Mouse (Mus musculus): ENCODE data around the gene Cyp4f13. TPM values are rescaled to one million over a fixed set of nuclear protein-coding genes. Genes with fewer than 3 reads are reported as not detected.

Gene Cyp4f13
- total and polyA plus RNA-seq, 3 experiments, result 11.2 to 21.1 (median 12.7) TPM

- Histone ChIP-seq H3K79me2 (replicated peaks; ENCODE audit: control insufficient read depth, insufficient read depth, low read length) (0 out of 2 replicates have a peak, but pooled peaks cover 1% of the 10 kb centered on the region), H3K36me3 (ENCODE audit: control insufficient read depth, insufficient read depth, low read length) (peaks cover 3% of the 10 kb centered on the region), H3K4me1 (ENCODE audit: control insufficient read depth, insufficient read depth, low read length) (no peaks in the 10 kb centered on the region), H3K27ac (peak within 1 kb of the TSS; percentile 88), H3K9ac (ENCODE audit: low read depth, low read length) (peak within 1 kb of the TSS; percentile 80), H3K4me3 (peak within 1 kb of the TSS; percentile 91), H3K27me3 (ENCODE audit: control insufficient read depth, insufficient read depth, low read length) (no peaks in the 10 kb centered on the region)
- intact Hi-C loops (cut with DNase I), result loop anchor here (2.0 kb wide), 3 partner anchors 15 to 65 kb away; partner anchors contain the start of gene Zfp952
- under 1% methylated on average over 33 of the region's 33 CpGs for WGBS
- DNase-seq, result peak; percentile 92
- TF ChIP-seq POLR2A (IDR thresholded peaks at IDR 0.05; ENCODE audit: insufficient read depth, low read depth, low read length), result peak; percentile 72
- TF ChIP-seq EP300 (IDR thresholded peaks at IDR 0.05; ENCODE audit: insufficient read depth, low read depth, low read length), result 0 out of 2 replicates have a peak, but pooled peaks have one; percentile 47
- no peak for TF ChIP-seq CTCF (IDR thresholded peaks at IDR 0.05)
Observed at GRCm38 (mm10) chr17:32965623-32966290, 18.6 kb upstream of the Cyp4f13 start, which contains the start of gene Zfp472. Gene Zfp472 (plus strand): TSS chr17:32965814.

GRCm38 (mm10) chr17:32965253-32965622 is 18.0 kb upstream of the Cyp4f13 start:
- intact Hi-C loops (cut with DNase I), result loop anchor here (2.0 kb wide), 1 partner anchor 14 kb away; no protein-coding TSS in a partner anchor
- H3K79me2 ChIP-seq (replicated peaks; ENCODE audit: control insufficient read depth, insufficient read depth, low read length), result 0 out of 2 replicates have a peak, but pooled peaks cover 1% of the 10 kb centered on the region
- DNase-seq, result no peak
- peak overlapping the region; percentile 88 for H3K27ac ChIP-seq
- no peaks in the 10 kb centered on the region for H3K27me3 ChIP-seq (ENCODE audit: control insufficient read depth, insufficient read depth, low read length)
- no peaks in the 10 kb centered on the region for H3K4me1 ChIP-seq (ENCODE audit: control insufficient read depth, insufficient read depth, low read length)
- WGBS, result under 1% methylated on average over 14 of the region's 14 CpGs
- peaks cover 3% of the 10 kb centered on the region for H3K36me3 ChIP-seq (ENCODE audit: control insufficient read depth, insufficient read depth, low read length)
- H3K4me3 ChIP-seq, result peak overlapping the region; percentile 91
- TF ChIP-seq CTCF (IDR thresholded peaks at IDR 0.05) (peak; percentile 58), POLR2A (IDR thresholded peaks at IDR 0.05; ENCODE audit: insufficient read depth, low read depth, low read length) (no peak), EP300 (IDR thresholded peaks at IDR 0.05; ENCODE audit: insufficient read depth, low read depth, low read length) (no peak)
- H3K9ac ChIP-seq (ENCODE audit: low read depth, low read length), result peak overlapping the region; percentile 67

- H3K27ac ChIP-seq, result no peak overlapping the region
- 0 out of 2 replicates have a peak, but pooled peaks have one; percentile 58 for TF ChIP-seq EP300 (IDR thresholded peaks at IDR 0.05; ENCODE audit: insufficient read depth, low read depth, low read length)
- no peak for TF ChIP-seq POLR2A (IDR thresholded peaks at IDR 0.05; ENCODE audit: insufficient read depth, low read depth, low read length)
- peak; percentile 86 for TF ChIP-seq CTCF (IDR thresholded peaks at IDR 0.05)
- no peak overlapping the region for H3K4me3 ChIP-seq
- peaks cover 8% of the 10 kb centered on the region for H3K4me1 ChIP-seq (ENCODE audit: control insufficient read depth, insufficient read depth, low read length)
- 23% methylated on average over 16 of the region's 16 CpGs for WGBS
- intact Hi-C loops (cut with DNase I), result loop anchor here (1.0 to 5.0 kb wide), 5 partner anchors 13 to 399 kb away; partner anchors contain the start of gene Zfp472
- no peaks in the 10 kb centered on the region for H3K79me2 ChIP-seq (replicated peaks; ENCODE audit: control insufficient read depth, insufficient read depth, low read length)
- no peaks in the 10 kb centered on the region for H3K27me3 ChIP-seq (ENCODE audit: control insufficient read depth, insufficient read depth, low read length)
- no peak overlapping the region for H3K9ac ChIP-seq (ENCODE audit: low read depth, low read length)
- peak; percentile 75 to 88 for DNase-seq
- no peaks in the 10 kb centered on the region for H3K36me3 ChIP-seq (ENCODE audit: control insufficient read depth, insufficient read depth, low read length)
Observed at GRCm38 (mm10) chr17:32951441-32951840, 4.2 kb upstream of the Cyp4f13 start.

GRCm38 (mm10) chr17:32951006-32951405 is 3.8 kb upstream of the Cyp4f13 start:
- TF ChIP-seq POLR2A (IDR thresholded peaks at IDR 0.05; ENCODE audit: insufficient read depth, low read depth, low read length), result no peak

GRCm38 (mm10) chr17:32950136-32950535 is 2.9 kb upstream of the Cyp4f13 start:
- Histone ChIP-seq H3K36me3 (ENCODE audit: control insufficient read depth, insufficient read depth, low read length) (no peaks in the 10 kb centered on the region), H3K79me2 (replicated peaks; ENCODE audit: control insufficient read depth, insufficient read depth, low read length) (no peaks in the 10 kb centered on the region), H3K4me1 (ENCODE audit: control insufficient read depth, insufficient read depth, low read length) (peaks cover 11% of the 10 kb centered on the region), H3K4me3 (no peak overlapping the region), H3K9ac (ENCODE audit: low read depth, low read length) (no peak overlapping the region), H3K27me3 (ENCODE audit: control insufficient read depth, insufficient read depth, low read length) (no peaks in the 10 kb centered on the region), H3K27ac (no peak overlapping the region)
- no peak for TF ChIP-seq POLR2A (IDR thresholded peaks at IDR 0.05; ENCODE audit: insufficient read depth, low read depth, low read length)
- no peak for TF ChIP-seq EP300 (IDR thresholded peaks at IDR 0.05; ENCODE audit: insufficient read depth, low read depth, low read length)
- no peak for TF ChIP-seq CTCF (IDR thresholded peaks at IDR 0.05)
- 90% methylated on average over 3 of the region's 3 CpGs for WGBS
- DNase-seq, result no peak
- intact Hi-C loops (cut with DNase I), result loop anchor here (2.0 to 5.0 kb wide), 4 partner anchors 15 to 398 kb away; partner anchors contain the start of gene Zfp472

More at GRCm38 (mm10) chr17:32951006-32951405, 3.8 kb upstream of the Cyp4f13 start:
- Histone ChIP-seq H3K9ac (ENCODE audit: low read depth, low read length) (no peak overlapping the region), H3K4me3 (no peak overlapping the region), H3K4me1 (ENCODE audit: control insufficient read depth, insufficient read depth, low read length) (peaks cover 11% of the 10 kb centered on the region), H3K36me3 (ENCODE audit: control insufficient read depth, insufficient read depth, low read length) (no peaks in the 10 kb centered on the region), H3K27ac (no peak overlapping the region), H3K79me2 (replicated peaks; ENCODE audit: control insufficient read depth, insufficient read depth, low read length) (no peaks in the 10 kb centered on the region), H3K27me3 (ENCODE audit: control insufficient read depth, insufficient read depth, low read length) (no peaks in the 10 kb centered on the region)
- no peak for DNase-seq
- intact Hi-C loops (cut with DNase I), result loop anchor here (1.0 to 5.0 kb wide), 5 partner anchors 14 to 399 kb away; partner anchors contain the start of gene Zfp472
- WGBS, result 65% methylated on average over 11 of the region's 11 CpGs

- peak overlapping the region; percentile 90 for H3K27ac ChIP-seq
- no peaks in the 10 kb centered on the region for H3K36me3 ChIP-seq (ENCODE audit: control insufficient read depth, insufficient read depth, low read length)
- no peaks in the 10 kb centered on the region for H3K79me2 ChIP-seq (replicated peaks; ENCODE audit: control insufficient read depth, insufficient read depth, low read length)
- peaks cover 11% of the 10 kb centered on the region for H3K4me1 ChIP-seq (ENCODE audit: control insufficient read depth, insufficient read depth, low read length)
- no peaks in the 10 kb centered on the region for H3K27me3 ChIP-seq (ENCODE audit: control insufficient read depth, insufficient read depth, low read length)
- intact Hi-C loops (cut with DNase I), result loop anchor here (2.0 to 10.0 kb wide), 5 partner anchors 22 to 412 kb away; partner anchors contain the start of genes Cyp4f16, Zfp870 and Zfp871
- DNase-seq, result peak in 1 of 2 experiments; percentile 48
- peak overlapping the region; percentile 75 for H3K4me3 ChIP-seq
- no peak for TF ChIP-seq POLR2A (IDR thresholded peaks at IDR 0.05; ENCODE audit: insufficient read depth, low read depth, low read length)
- no peak for TF ChIP-seq EP300 (IDR thresholded peaks at IDR 0.05; ENCODE audit: insufficient read depth, low read depth, low read length)
- TF ChIP-seq CTCF (IDR thresholded peaks at IDR 0.05), result no peak
- WGBS, result 22% methylated on average over 9 of the region's 9 CpGs
- H3K9ac ChIP-seq (ENCODE audit: low read depth, low read length), result peak overlapping the region; percentile 68
Observed at GRCm38 (mm10) chr17:32946716-32947115, 486 bp downstream of the Cyp4f13 start.

Data from heart, adult 2 months (tissue).